Mouse (Mus musculus) urinary bladder, postnatal 4 days (tissue): ENCODE results near the gene Ino80b.

Source experiments
- DNase-seq, 2 experiments: peaks; one replicate each; pipeline ENCODE4 v3.0.0; 2021 to 2022; ENCODE audit warnings: low spot score in 2 of 2

Gene Ino80b

DNA sequence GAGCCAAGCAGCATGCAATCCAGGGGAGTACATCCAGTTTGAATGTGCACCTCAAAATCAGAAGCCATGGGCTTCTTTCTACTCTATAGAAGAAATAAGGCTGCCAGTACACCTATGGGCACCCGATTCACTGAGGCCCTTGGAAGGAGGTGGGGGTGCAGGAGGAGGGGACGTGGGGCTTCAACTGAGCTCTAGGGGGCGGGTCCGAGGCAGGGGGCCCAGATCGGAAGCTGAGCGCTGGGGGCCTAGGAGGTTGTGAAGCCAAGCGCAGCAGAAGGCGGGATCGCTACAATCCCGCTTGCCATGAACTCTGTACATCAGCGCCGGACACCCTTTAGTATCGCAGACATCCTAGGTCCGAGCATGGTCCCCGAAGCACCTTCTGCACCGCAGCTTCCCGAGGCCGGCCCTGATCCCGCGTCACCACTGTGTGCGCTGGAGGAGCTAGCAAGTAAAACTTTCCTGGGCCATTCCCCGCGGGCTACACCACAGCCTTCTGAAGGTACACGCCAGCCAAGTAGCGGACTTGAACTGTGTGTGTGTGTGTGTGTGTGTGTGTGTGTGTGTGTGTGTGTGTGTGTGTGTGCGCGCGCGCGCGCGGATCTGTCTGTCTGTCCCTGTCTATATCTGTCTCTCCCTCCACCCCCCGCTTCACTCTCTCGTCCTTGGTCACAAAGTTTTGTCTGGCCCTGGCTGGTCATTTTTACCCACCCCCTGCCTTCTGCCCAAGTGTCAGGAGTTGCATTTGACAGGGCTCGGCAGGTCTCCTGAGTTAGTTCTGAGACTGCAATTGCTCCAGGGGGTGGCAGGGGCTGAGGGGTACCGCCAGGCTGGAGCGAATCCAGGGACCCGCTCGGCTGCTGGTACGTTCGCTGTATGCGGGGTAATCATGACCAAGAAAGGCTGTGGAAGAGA is 38.9 kb downstream of the Ino80b start, which contains the start of gene Lbx2:
Gene Lbx2, plus strand, starts transcription at position 247 of the 915 bp plus-strand sequence.
- DNase-seq = no peak

GRCm38 (mm10) chr6:83084477-83084876 is 40.8 kb downstream of the Ino80b start:
- no peak for DNase-seq

DNA sequence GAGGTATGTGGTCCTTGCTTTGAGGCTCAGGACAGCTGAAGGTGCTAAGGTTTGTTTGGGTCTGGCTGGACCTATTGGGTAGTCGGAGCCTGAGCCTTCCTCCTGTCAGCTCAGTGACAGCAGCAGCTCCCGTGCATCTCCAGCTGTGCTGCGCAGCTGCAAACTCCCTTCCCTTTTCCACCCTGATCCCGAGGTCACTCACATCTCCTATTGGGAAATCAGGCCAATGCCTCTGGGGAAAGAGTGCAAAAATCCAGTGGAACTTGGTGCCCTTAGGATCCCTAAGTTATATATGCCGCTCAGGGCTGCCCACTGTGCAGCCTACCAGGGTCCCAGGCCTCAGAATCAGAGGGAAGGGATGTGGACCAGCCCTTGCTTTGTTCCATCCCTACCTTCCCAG is 41.7 kb downstream of the Ino80b start:
- no peak for DNase-seq

GRCm38 (mm10) chr6:83080210-83080609 is 45.0 kb downstream of the Ino80b start:
- DNase-seq = no peak

GRCm38 (mm10) chr6:83078324-83078858 is 46.8 kb downstream of the Ino80b start:
- peak; percentile 96 to 99 for DNase-seq

DNA sequence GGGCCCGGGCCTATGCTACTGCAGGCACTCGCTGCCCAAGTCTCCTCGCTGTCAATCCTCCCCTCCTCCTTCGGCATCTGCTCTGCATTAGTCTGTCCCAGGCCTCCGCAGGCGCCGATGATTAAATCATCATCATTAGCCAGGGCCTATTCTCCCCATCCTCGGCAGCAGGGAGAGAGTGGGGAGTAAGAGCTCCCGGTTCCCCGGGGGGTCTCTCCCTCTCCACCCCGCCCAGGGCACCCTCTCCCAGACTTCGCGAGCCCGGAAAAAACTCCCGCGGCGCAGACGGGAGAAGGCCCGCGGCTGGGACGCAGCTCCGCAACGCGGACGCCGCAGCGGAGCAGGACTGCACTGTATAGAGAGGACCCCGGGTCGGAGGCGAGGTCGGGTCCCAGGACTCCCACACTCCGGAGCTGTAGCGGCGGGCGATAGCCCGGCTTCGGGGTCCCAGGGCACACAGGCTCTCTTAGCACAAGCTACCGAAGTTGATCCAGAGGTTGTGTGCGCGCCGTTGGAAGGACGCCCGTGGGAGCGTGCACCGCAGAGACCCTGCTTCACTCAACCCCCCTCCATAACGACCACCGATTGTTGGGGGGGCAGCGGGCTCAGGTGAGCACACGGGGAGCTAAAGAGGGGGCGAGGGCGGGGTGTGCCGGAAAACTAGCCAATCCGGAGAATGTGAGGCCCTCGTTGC is 47.5 kb downstream of the Ino80b start, which contains the start of gene Pcgf1:
Gene Pcgf1, plus strand, starts transcription at position 240 of the 694 bp plus-strand sequence.
- peak in 1 of 2 experiments; percentile 53 for DNase-seq

GRCm38 (mm10) chr6:83074979-83075378 is 50.3 kb downstream of the Ino80b start:
- DNase-seq = no peak
